Mouse (Mus musculus): ENCODE results near the gene Klhl2. TPM values are rescaled to one million over a fixed set of nuclear protein-coding genes. Genes with fewer than 3 reads are reported as not detected.

The Klhl2 gene
- polyA plus RNA-seq, 1 experiment from 2014 or later: 30.3 TPM

DNA sequence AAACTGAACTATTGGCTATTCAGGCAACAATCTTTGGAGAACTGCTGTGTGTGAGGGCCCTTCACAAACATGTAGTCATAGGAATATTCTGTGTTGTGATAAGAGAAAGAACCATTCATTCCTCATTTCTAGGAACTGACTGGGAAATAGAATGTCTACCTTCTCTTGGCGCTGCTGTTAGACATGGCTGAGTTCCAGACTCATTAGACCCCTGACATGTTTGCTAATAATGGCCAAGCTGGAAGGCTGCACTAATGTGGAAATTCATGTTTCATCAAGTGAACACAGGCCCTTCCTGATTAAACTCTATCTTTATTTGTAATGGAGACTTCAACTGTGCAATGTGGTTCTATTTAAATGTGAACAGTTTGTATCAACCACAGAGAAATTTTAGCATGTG, 110.9 kb downstream of the Klhl2 start:
- TF ChIP-seq CTCF (IDR thresholded peaks at IDR 0.05): no peak
- no peaks in the 10 kb centered on the region for H3K27me3 ChIP-seq
- in situ Hi-C loops (cut with MboI; ENCODE audit: low pct_unique_long_range_greater_than_20kb): loop anchor here (10.0 to 25.0 kb wide), 2 partner anchors 206 to 1748 kb away; partner anchors contain the start of genes Tma16 and Tmem192
- ChIA-PET POLR2A (no interaction called here), CTCF (interaction anchor here (0.7 to 1.2 kb wide), 2 partner anchors 9 to 15 kb away, joined by 3 to 4 read pairs; no protein-coding TSS in a partner anchor)
- DNase-seq (ENCODE audit: low read depth, low spot score) (no peak), ATAC-seq (no peak)

DNA sequence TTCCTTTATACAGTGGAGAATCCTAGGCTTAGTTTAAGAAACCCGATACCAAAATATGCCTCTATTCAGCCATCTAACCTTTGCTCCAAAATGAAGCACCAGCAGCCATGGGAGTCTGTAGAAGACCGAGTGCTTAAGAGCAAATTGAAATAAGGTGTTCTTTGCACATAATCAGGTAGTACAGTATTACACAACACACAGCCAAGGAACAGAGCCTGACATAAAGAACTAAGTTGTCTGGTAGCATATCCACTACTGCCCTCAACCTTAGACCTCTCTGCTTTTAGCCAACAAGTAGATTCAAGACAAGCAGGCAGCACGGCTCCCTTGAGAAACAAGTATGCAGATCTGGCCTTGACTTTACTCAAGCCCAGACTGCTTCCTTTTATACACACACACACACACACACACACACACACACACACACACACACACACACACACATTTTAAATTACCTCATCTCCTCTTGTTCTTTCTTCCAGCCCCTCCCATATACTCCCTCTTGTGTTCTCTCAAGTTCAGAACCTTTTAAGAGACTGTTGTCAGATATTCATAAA, 113.0 kb downstream of the Klhl2 start:
- no peak for ATAC-seq
- POLR2A ChIA-PET: no interaction called here

GRCm38 (mm10) chr8:64735161-64735560, 114.7 kb downstream of the Klhl2 start:
- POLR2A ChIA-PET: no interaction called here
- no peak for TF ChIP-seq CTCF (IDR thresholded peaks at IDR 0.05)

More for the DNA sequence above, 113.0 kb downstream of the Klhl2 start:
- CTCF ChIA-PET: no interaction called here
- no peak for TF ChIP-seq CTCF (IDR thresholded peaks at IDR 0.05)
- no peak for DNase-seq (ENCODE audit: low read depth, low spot score)
- in situ Hi-C loops (cut with MboI; ENCODE audit: low pct_unique_long_range_greater_than_20kb): loop anchor here (10.0 to 25.0 kb wide), 2 partner anchors 208 to 1750 kb away; partner anchors contain the start of genes Tma16 and Tmem192
- no peaks in the 10 kb centered on the region for H3K27me3 ChIP-seq

DNA sequence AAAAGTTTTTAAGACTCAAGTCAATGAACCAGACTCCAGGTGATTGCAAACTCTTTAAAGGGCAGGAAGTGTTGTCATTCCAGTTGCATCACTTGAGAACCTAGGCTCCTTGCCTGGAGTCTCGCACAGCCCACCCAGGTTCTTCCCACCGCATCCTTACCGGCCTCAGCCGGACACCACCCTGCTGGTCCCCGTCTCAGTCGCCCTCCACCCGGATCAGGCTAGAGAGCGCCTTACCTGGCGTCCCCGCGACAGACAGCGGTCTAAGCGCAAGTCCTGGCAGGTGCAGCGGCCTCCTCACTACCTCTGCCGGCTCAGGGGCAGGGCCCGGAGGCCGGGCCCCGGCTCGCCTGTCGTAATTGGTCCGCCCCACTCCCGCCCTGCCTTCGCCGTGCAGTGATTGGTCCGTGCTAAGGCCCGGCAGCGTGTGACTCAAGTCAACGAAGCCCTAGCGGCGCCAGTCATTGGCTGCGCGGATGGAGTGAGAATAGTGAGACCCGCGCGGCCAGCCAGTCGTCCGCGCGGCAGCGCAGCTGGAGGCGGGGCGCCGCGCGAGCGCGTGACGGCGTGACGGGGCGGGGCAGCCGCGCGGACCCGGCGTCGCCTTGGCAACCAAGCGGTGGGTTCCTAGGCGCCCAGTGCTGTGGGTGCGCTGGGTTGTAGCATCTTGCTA, 116.4 kb downstream of the Klhl2 start, which contains the start of gene Msmo1:
Gene Msmo1 (minus strand): TSS at position 522 of the 673 bp plus-strand sequence.
- ATAC-seq (peak; percentile 100), DNase-seq (ENCODE audit: low read depth, low spot score) (peak; percentile 86)
- no peaks in the 10 kb centered on the region for H3K27me3 ChIP-seq
- ChIA-PET POLR2A (no interaction called here), CTCF (no interaction called here)
- no peak for TF ChIP-seq CTCF (IDR thresholded peaks at IDR 0.05)
- in situ Hi-C loops (cut with MboI; ENCODE audit: low pct_unique_long_range_greater_than_20kb): loop anchor here (5.0 to 25.0 kb wide), 3 partner anchors 116 to 1754 kb away; partner anchors contain the start of genes Tma16 and Tmem192

More at GRCm38 (mm10) chr8:64735161-64735560, 114.7 kb downstream of the Klhl2 start:
- ATAC-seq (no peak), DNase-seq (ENCODE audit: low read depth, low spot score) (no peak)
- no peaks in the 10 kb centered on the region for H3K27me3 ChIP-seq
- CTCF ChIA-PET: interaction anchor here (1.0 to 1.7 kb wide), 2 partner anchors 13 to 138 kb away, joined by 3 read pairs; no protein-coding TSS in a partner anchor
- in situ Hi-C loops (cut with MboI; ENCODE audit: low pct_unique_long_range_greater_than_20kb): loop anchor here (10.0 to 25.0 kb wide), 2 partner anchors 210 to 1752 kb away; partner anchors contain the start of genes Tma16 and Tmem192

GRCm38 (mm10) chr8:64732596-64732995, 117.2 kb downstream of the Klhl2 start:
- TF ChIP-seq CTCF (IDR thresholded peaks at IDR 0.05): no peak
- DNase-seq (ENCODE audit: low read depth, low spot score) (no peak), ATAC-seq (no peak)
- ChIA-PET POLR2A (no interaction called here), CTCF (no interaction called here)
- in situ Hi-C loops (cut with MboI; ENCODE audit: low pct_unique_long_range_greater_than_20kb): loop anchor here (5.0 to 25.0 kb wide), 3 partner anchors 115 to 1755 kb away; partner anchors contain the start of genes Tma16 and Tmem192
- H3K27me3 ChIP-seq: no peaks in the 10 kb centered on the region

DNA sequence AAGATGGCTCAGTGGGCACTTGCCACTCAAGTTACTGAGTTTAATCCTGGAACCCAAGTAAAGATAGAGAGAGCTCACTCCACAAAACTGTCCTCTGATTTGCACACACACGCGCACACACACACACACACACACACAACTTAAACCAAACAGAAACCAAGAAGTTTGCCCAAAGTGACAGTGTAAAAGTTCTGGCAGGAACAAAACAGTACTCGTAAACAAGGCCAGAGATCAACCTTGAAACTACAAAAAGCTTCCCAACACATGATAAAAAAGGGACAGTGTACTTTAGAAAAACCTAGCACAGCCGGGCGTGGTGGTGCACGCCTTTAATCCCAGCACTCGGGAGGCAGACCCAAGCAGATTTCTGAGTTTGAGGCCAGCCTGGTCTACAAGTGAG, 121.7 kb downstream of the Klhl2 start:
- no peaks in the 10 kb centered on the region for H3K27me3 ChIP-seq
- DNase-seq (ENCODE audit: low read depth, low spot score) (no peak), ATAC-seq (no peak)
- TF ChIP-seq CTCF (IDR thresholded peaks at IDR 0.05): no peak
- in situ Hi-C loops (cut with MboI; ENCODE audit: low pct_unique_long_range_greater_than_20kb): loop anchor here (25.0 kb wide), 1 partner anchor 1759 kb away; the partner anchor contains the start of gene Tma16
- POLR2A ChIA-PET: no interaction called here
- CTCF ChIA-PET: no interaction called here

- ChIA-PET POLR2A (interaction anchor here (0.8 kb wide), 1 partner anchor 33 kb away, joined by 3 read pairs; the partner anchor contains the start of gene Cpe), CTCF (interaction anchor here (1.0 to 1.7 kb wide), 3 partner anchors 19 to 311 kb away, joined by 3 to 6 read pairs (median 3); partner anchors contain the start of gene Apela)
- peak; percentile 100 for ATAC-seq
- no peak for TF ChIP-seq CTCF (IDR thresholded peaks at IDR 0.05)
- in situ Hi-C loops (cut with MboI; ENCODE audit: low pct_unique_long_range_greater_than_20kb): loop anchor here (25.0 kb wide), 1 partner anchor 1761 kb away; the partner anchor contains the start of gene Tma16
- no peaks in the 10 kb centered on the region for H3K27me3 ChIP-seq
- DNase-seq (ENCODE audit: low read depth, low spot score): peak; percentile 65
These were observed 123.6 kb downstream of the Klhl2 start for GRCm38 (mm10) chr8:64726190-64726695.

DNA sequence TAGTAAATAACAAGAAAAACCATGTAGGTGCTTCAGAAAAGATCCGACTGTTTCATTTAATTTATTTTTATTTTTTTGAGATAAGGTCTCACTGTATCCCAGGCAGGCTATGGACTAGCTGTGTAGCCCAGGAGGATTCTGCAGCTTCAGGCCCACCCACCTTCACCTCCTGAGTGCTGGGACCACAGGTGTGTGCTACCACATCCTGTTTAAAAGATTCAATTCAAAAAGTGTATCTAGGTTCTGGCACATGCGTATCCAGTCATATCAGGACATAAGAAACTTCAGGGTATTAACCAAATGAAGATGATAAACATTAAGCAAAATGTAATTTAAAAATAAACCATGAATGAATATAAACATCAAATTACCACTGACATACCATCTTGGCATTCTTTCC, 126.6 kb downstream of the Klhl2 start:
- H3K27me3 ChIP-seq: no peaks in the 10 kb centered on the region
- ChIA-PET CTCF (interaction anchor here (1.4 kb wide), 1 partner anchor 48 kb away, joined by 3 read pairs; no protein-coding TSS in a partner anchor), POLR2A (no interaction called here)
- in situ Hi-C loops (cut with MboI; ENCODE audit: low pct_unique_long_range_greater_than_20kb): no loop called here
- no peak for TF ChIP-seq CTCF (IDR thresholded peaks at IDR 0.05)
- DNase-seq (ENCODE audit: low read depth, low spot score) (no peak), ATAC-seq (no peak)

DNA sequence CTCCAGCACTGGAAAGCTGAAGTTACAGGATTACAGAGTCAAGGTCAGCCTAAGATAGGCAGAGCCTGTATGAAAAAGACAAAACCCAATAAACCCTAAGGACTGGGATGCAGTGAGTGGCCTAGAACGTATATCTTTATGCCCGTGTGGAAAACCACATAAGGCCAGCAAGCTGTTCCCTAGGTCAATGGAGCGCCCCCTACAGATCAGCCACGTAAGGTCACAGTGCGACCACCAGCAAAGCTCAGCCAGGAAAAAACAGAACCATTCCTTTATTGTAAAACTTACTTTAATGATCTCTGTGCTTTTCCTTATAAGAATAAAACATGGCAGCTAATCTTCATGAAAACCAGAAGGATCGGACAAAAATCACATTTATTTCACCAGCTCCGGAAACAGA, 131.9 kb downstream of the Klhl2 start:
- H3K27me3 ChIP-seq: no peaks in the 10 kb centered on the region
- CTCF ChIA-PET: interaction anchor here (1.5 kb wide), 1 partner anchor 26 kb away, joined by 3 read pairs; no protein-coding TSS in a partner anchor
- TF ChIP-seq CTCF (IDR thresholded peaks at IDR 0.05): peak; percentile 43
- DNase-seq (ENCODE audit: low read depth, low spot score) (no peak), ATAC-seq (no peak)
- in situ Hi-C loops (cut with MboI; ENCODE audit: low pct_unique_long_range_greater_than_20kb): no loop called here
- POLR2A ChIA-PET: no interaction called here

DNA sequence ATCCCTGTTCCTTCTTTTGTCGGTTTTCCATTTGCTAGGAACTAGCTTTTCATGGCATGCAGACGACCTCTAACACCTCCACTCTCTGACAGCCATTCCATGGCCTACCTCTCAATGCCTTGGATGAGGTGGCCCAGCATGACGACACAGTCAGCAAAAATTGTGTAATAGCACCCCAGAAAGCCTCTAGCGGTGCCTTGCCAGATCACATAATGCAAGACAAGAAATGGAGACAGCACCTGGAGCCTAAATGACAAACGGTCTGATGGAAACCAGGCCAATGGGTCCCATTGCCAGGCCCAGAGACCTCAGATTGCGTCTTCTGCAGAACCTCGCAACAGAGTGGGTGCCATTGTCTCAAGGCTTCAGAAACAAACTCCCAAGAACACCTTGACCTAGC, 137.3 kb downstream of the Klhl2 start:
- CTCF ChIA-PET: interaction anchor here (1.5 to 2.5 kb wide), 3 partner anchors 9 to 20 kb away, joined by 4 to 10 read pairs (median 4); partner anchors contain the start of gene Cpe
- no peak for TF ChIP-seq CTCF (IDR thresholded peaks at IDR 0.05)
- DNase-seq (ENCODE audit: low read depth, low spot score) (no peak), ATAC-seq (no peak)
- no peaks in the 10 kb centered on the region for H3K27me3 ChIP-seq
- POLR2A ChIA-PET: no interaction called here
- in situ Hi-C loops (cut with MboI; ENCODE audit: low pct_unique_long_range_greater_than_20kb): no loop called here
